Mouse (Mus musculus) G1E (cell line): ENCODE results near the gene Pcolce2.

Experiments
- CTCF ChIP-seq: IDR thresholded peaks from 2 replicates; pipeline ENCODE4 v1.5.1; 2012; ENCODE audit warnings: low read depth, low read length, inconsistent platforms, mixed read lengths
- GATA1 ChIP-seq: IDR thresholded peaks from 2 replicates; pipeline ENCODE4 v1.6.1; 2012; ENCODE audit warnings: borderline replicate concordance, low read length, inconsistent platforms, mixed read lengths
- GATA2 ChIP-seq: IDR thresholded peaks from 2 replicates; pipeline ENCODE4 v1.6.1; 2012; ENCODE audit warnings: low read depth, low read length, inconsistent platforms, borderline replicate concordance
- POLR2AphosphoS5 ChIP-seq: IDR thresholded peaks from 2 replicates; pipeline ENCODE4 v1.6.1; 2012; ENCODE audit warnings: low read depth, low read length, inconsistent platforms; ENCODE audit not compliant: insufficient replicate concordance
- TAL1 ChIP-seq: conservative IDR thresholded peaks from 2 replicates; pipeline ENCODE4 v1.6.1; 2012; ENCODE audit warnings: low read depth, low read length, inconsistent platforms, mixed read lengths

GRCm38 (mm10) chr9:95598179-95598721 is 39.2 kb upstream of the Pcolce2 start:
- TF ChIP-seq CTCF (no peak), GATA1 (no peak), TAL1 (no peak), GATA2 (no peak), POLR2AphosphoS5 (no peak)
